Mouse (Mus musculus) adrenal gland, postnatal 14 days (tissue): ENCODE results near the gene Atxn7l2. TPM values are rescaled to one million over a fixed set of nuclear protein-coding genes. Genes with fewer than 3 reads are reported as not detected.

Experiments used
- DNase-seq: peaks from one replicate; pipeline ENCODE4 v3.0.0; 2021; ENCODE audit warnings: mixed read lengths
- total RNA-seq: library from RNA; stranded (reverse); gene quantifications from 2 replicates; pipeline ENCODE4 v1.2.3, GENCODE M21; 2021

The Atxn7l2 gene
- total RNA-seq, 1 experiment from 2014 or later = 8.1 TPM

GRCm38 (mm10) chr3:108206731-108207375 lies 3.9 kb downstream of the Atxn7l2 start:
- DNase-seq = no peak

- no peak for DNase-seq
Observed at GRCm38 (mm10) chr3:108205601-108206000, 5.1 kb downstream of the Atxn7l2 start.

GRCm38 (mm10) chr3:108204470-108204869 lies 6.3 kb downstream of the Atxn7l2 start:
- DNase-seq = no peak

GRCm38 (mm10) chr3:108203621-108204325 lies 7.0 kb downstream of the Atxn7l2 start:
- peak; percentile 83 for DNase-seq

- DNase-seq = no peak
Observed at GRCm38 (mm10) chr3:108203212-108203611, 7.5 kb downstream of the Atxn7l2 start.

GRCm38 (mm10) chr3:108202506-108202905 lies 8.2 kb downstream of the Atxn7l2 start:
- DNase-seq = no peak

GRCm38 (mm10) chr3:108200329-108201323 lies 10.1 kb downstream of the Atxn7l2 start, which contains the start of gene Cyb561d1:
TSS of gene Cyb561d1 (minus strand) at chr3:108201212.
- peak; percentile 96 for DNase-seq

- DNase-seq = no peak
Observed at GRCm38 (mm10) chr3:108199231-108199630, 11.5 kb downstream of the Atxn7l2 start.

- peak; percentile 67 for DNase-seq
Observed at GRCm38 (mm10) chr3:108197066-108197497, 13.7 kb downstream of the Atxn7l2 start.

GRCm38 (mm10) chr3:108195941-108196590 lies 14.7 kb downstream of the Atxn7l2 start:
- peak; percentile 25 for DNase-seq

- DNase-seq = no peak
Observed at GRCm38 (mm10) chr3:108195287-108195686, 15.4 kb downstream of the Atxn7l2 start.

GRCm38 (mm10) chr3:108193686-108194085 lies 17.0 kb downstream of the Atxn7l2 start:
- no peak for DNase-seq

- no peak for DNase-seq
Observed at GRCm38 (mm10) chr3:108189897-108190296, 20.8 kb downstream of the Atxn7l2 start.

GRCm38 (mm10) chr3:108188716-108189490 lies 21.8 kb downstream of the Atxn7l2 start:
- DNase-seq = peak; percentile 1

GRCm38 (mm10) chr3:108187111-108187795 lies 23.5 kb downstream of the Atxn7l2 start:
- DNase-seq = no peak

- peak; percentile 74 for DNase-seq
Observed at GRCm38 (mm10) chr3:108186098-108187047, 24.4 kb downstream of the Atxn7l2 start, which contains the start of gene Amigo1. TSS of gene Amigo1 (plus strand) at chr3:108186335.

GRCm38 (mm10) chr3:108185460-108186097 lies 25.2 kb downstream of the Atxn7l2 start:
- DNase-seq = no peak

- DNase-seq = no peak
Observed at GRCm38 (mm10) chr3:108184742-108185141, 26.0 kb downstream of the Atxn7l2 start.

- no peak for DNase-seq
Observed at GRCm38 (mm10) chr3:108180514-108180913, 30.2 kb downstream of the Atxn7l2 start.
